Mouse (Mus musculus) ES-Bruce4 (cell line): ENCODE measurements at regions not wholly inside any gene's neighbourhood (a gene's known extent, or its start where the extent isn't known, plus 50 kb on each side); places are given as distances from the start of the nearest gene placed in this dataset.

Source experiments
- H3K27ac ChIP-seq: 2 replicates; pipeline ENCODE4 v1.5.1; 2012; ENCODE audit warnings: low read length, inconsistent platforms; ENCODE audit not compliant: insufficient read depth
- H3K27me3 ChIP-seq: 2 replicates; pipeline ENCODE4 v1.6.1; 2012; ENCODE audit warnings: mild to moderate bottlenecking, low read length, inconsistent platforms; ENCODE audit not compliant: control insufficient read depth, poor library complexity, insufficient read depth, severe bottlenecking
- H3K36me3 ChIP-seq: 2 replicates; pipeline ENCODE4 v1.6.1; 2012; ENCODE audit warnings: inconsistent platforms, mild to moderate bottlenecking, low read length, moderate library complexity; ENCODE audit not compliant: control insufficient read depth, poor library complexity, insufficient read depth, severe bottlenecking
- H3K4me1 ChIP-seq: one replicate; pipeline ENCODE4 v1.8.1; 2011; ENCODE audit warnings: low read length; ENCODE audit not compliant: control insufficient read depth, insufficient read depth
- H3K4me3 ChIP-seq: 2 replicates; pipeline ENCODE4 v1.5.1; 2011; ENCODE audit warnings: low read depth, mild to moderate bottlenecking, low read length
- H3K9ac ChIP-seq: 2 replicates; pipeline ENCODE4 v1.6.1; 2012; ENCODE audit warnings: low read depth, mild to moderate bottlenecking, inconsistent platforms; ENCODE audit not compliant: poor library complexity, severe bottlenecking
- H3K9me3 ChIP-seq: replicated peaks from 2 replicates; pipeline ENCODE4 v1.6.1; 2012; ENCODE audit warnings: mild to moderate bottlenecking, low read length, inconsistent platforms; ENCODE audit not compliant: control insufficient read depth, poor library complexity, insufficient read depth, severe bottlenecking
- CTCF ChIP-seq: IDR thresholded peaks from one replicate; pipeline ENCODE4 v1.8.1; 2011; ENCODE audit warnings: low read depth, low read length
- EP300 ChIP-seq: IDR thresholded peaks from 2 replicates; pipeline ENCODE4 v1.6.1; 2011; ENCODE audit warnings: low read depth, low read length; ENCODE audit not compliant: insufficient read depth
- POLR2A ChIP-seq: IDR thresholded peaks from one replicate; pipeline ENCODE4 v1.8.1; 2011; ENCODE audit warnings: low read length; ENCODE audit not compliant: insufficient read depth

DNA sequence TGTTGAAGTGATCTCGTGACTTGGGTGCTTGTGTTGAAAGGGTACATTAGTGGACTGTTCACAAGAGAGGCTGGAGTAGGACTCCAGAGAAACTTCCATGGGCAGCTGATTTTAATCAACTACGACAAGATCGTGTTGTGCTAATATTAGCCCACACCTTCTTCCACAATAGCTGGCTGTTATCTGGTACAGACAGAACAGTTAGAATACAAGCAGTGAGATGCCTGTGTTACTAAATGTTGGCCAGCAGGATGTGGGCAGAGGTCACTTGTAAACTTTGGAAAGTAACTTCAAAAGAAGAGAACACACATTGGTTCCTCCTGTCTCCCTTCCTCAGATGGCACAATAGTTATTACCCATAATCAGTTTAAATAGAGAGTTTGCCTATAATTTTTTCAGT is 57.0 kb upstream of the Ctla4 start:
- no peaks in the 10 kb centered on the region for H3K36me3 ChIP-seq
- peaks cover 1% of the 10 kb centered on the region for H3K4me1 ChIP-seq
- no peaks in the 10 kb centered on the region for H3K27me3 ChIP-seq
- no peak overlapping the region for H3K9ac ChIP-seq
- no peak overlapping the region for H3K4me3 ChIP-seq
- H3K9me3 ChIP-seq = no peaks in the 10 kb centered on the region
- TF ChIP-seq EP300 (no peak), CTCF (no peak), POLR2A (no peak)
- H3K27ac ChIP-seq = no peak overlapping the region

DNA sequence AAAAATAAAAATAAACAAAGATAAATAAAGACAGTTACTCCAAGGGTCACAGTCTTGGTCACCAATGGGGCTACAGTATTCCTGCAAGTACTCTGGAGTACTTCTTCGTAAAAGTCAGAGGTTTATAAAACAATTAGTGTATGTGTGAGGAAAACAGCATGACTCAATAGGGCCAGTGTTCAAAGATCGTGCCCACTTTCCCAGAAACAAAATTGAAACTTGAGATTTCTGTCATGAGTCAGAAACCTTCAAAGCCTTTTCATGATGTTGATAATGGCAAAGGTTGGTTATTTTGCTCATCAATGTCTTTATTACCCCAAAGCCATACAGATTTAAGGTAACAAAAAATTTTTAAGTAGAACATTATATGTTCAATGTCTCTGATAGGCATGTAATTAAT is 53.1 kb upstream of the Ctla4 start:
- H3K9me3 ChIP-seq = no peaks in the 10 kb centered on the region
- no peak overlapping the region for H3K27ac ChIP-seq
- H3K36me3 ChIP-seq = no peaks in the 10 kb centered on the region
- no peaks in the 10 kb centered on the region for H3K27me3 ChIP-seq
- H3K4me3 ChIP-seq = no peak overlapping the region
- no peak overlapping the region for H3K9ac ChIP-seq
- no peak for TF ChIP-seq CTCF
- no peak for TF ChIP-seq POLR2A
- no peak for TF ChIP-seq EP300
- peaks cover 2% of the 10 kb centered on the region for H3K4me1 ChIP-seq
